Mouse (Mus musculus) midbrain, embryonic 15.5 days (tissue): ENCODE measurements around the gene Tomm7. TPM values are rescaled to one million over a fixed set of nuclear protein-coding genes. Genes with fewer than 3 reads are reported as not detected.
"Not testable (repeated sequence)": the region's sequence is repeated elsewhere in the genome, so short reads cannot be mapped to it uniquely, and the experiment has no call there.

Experiments
- ATAC-seq: fragments of 200-750 bp; cut with Nextera tagmentation; replicated peaks from 2 replicates; pipeline ENCODE4 v1.8.0; 2017; ENCODE audit warnings: moderate TSS enrichment
- H3K27ac ChIP-seq: fragments of 300-500 bp; sonication (generic); 2 replicates; pipeline ENCODE4 v1.5.1; 2015; ENCODE audit warnings: mild to moderate bottlenecking, inconsistent platforms
- H3K27me3 ChIP-seq: fragments of 300-500 bp; sonication (generic); replicated peaks from 2 replicates; pipeline ENCODE4 v1.6.1; 2015; ENCODE audit warnings: inconsistent platforms
- H3K36me3 ChIP-seq: fragments of 300-500 bp; sonication (generic); replicated peaks from 2 replicates; pipeline ENCODE4 v1.6.1; 2015; ENCODE audit warnings: inconsistent platforms
- H3K4me1 ChIP-seq: fragments of 300-500 bp; sonication (generic); 2 replicates; pipeline ENCODE4 v1.6.1; 2015; ENCODE audit warnings: inconsistent platforms
- H3K4me2 ChIP-seq: fragments of 300-500 bp; sonication (generic); 2 replicates; pipeline ENCODE4 v1.6.1; 2015; ENCODE audit warnings: inconsistent platforms, mild to moderate bottlenecking, moderate library complexity
- H3K4me3 ChIP-seq: fragments of 300-500 bp; sonication (generic); 2 replicates; pipeline ENCODE4 v1.5.1; 2015; ENCODE audit warnings: mild to moderate bottlenecking, inconsistent platforms
- H3K9ac ChIP-seq: fragments of 300-500 bp; sonication (generic); 2 replicates; pipeline ENCODE4 v1.6.1; 2015; ENCODE audit warnings: mild to moderate bottlenecking, inconsistent platforms
- H3K9me3 ChIP-seq: fragments of 300-500 bp; sonication (generic); 2 replicates; pipeline ENCODE4 v1.6.1; 2016; ENCODE audit warnings: inconsistent platforms
- WGBS: fragments of 180-500 bp; shearing (Covaris S2); methylation state at CpG from one replicate; pipeline ENCODE4 v1.1.7; 2015; ENCODE audit warnings: mixed read lengths; 5-methylcytosine and 5-hydroxymethylcytosine counted together
- polyA plus RNA-seq: library from polyadenylated mRNA; unstranded; fragments of >200 nt; fragmentation: Nextera tagmentation; extraction: Ambion mirVana; gene quantifications from 2 replicates; pipeline ENCODE4 v1.2.1, GENCODE M21; 2015

Tomm7 gene
- polyA plus RNA-seq, 1 experiment from 2014 or later, result 68.8 TPM

DNA sequence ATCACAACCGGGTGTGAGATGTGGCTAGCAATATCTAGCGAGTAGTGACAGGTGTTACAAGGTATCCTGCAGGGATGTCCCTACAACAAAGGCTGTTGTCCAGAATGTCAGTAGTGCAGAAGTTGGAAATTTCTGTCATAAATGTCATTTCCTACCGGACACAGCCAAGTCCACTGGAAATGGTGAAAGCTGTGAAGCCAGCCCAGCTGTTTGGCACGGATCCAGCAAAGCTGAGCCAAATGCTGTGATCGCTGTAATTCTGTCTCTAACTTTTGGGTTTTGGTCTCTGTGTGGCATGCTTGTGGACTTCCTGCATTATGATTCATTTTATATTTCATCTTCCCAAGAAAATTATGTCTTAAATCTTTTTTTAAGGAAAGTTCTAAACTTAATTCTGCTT, 18.3 kb upstream of the Tomm7 start:
- 84% methylated on average over 5 of the region's 5 CpGs for WGBS
- Histone ChIP-seq H3K4me2 (no peak overlapping the region), H3K4me1 (no peaks in the 10 kb centered on the region), H3K9me3 (no peaks in the 10 kb centered on the region), H3K4me3 (no peak overlapping the region), H3K27ac (no peak overlapping the region), H3K9ac (no peak overlapping the region), H3K27me3 (no peaks in the 10 kb centered on the region), H3K36me3 (no peaks in the 10 kb centered on the region)
- ATAC-seq, result no peak

DNA sequence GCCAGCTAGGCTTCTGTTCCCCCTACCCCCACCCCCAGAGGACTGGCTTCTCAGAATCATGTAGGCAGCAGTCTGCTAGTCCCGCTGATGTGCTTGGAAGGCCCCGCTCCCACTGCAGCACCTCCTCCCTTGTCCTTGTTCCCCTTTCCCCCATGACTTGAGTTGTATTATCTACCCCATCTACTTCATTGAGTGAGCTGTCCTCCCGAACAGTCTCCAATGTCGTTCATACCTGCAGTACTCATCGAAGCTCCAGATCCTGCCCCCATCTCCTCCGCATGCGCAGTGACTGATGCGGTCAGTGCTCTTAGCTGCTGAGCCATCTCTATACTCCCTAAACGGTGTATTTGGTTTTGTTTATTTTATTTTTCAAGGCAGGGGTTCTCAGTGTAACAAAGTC, 17.8 kb upstream of the Tomm7 start:
- Histone ChIP-seq H3K27ac (no peak overlapping the region), H3K4me1 (no peaks in the 10 kb centered on the region), H3K9ac (no peak overlapping the region), H3K9me3 (no peaks in the 10 kb centered on the region), H3K4me2 (no peak overlapping the region), H3K36me3 (no peaks in the 10 kb centered on the region), H3K4me3 (no peak overlapping the region), H3K27me3 (no peaks in the 10 kb centered on the region)
- 91% methylated on average over 9 of the region's 9 CpGs for WGBS
- ATAC-seq, result no peak

DNA sequence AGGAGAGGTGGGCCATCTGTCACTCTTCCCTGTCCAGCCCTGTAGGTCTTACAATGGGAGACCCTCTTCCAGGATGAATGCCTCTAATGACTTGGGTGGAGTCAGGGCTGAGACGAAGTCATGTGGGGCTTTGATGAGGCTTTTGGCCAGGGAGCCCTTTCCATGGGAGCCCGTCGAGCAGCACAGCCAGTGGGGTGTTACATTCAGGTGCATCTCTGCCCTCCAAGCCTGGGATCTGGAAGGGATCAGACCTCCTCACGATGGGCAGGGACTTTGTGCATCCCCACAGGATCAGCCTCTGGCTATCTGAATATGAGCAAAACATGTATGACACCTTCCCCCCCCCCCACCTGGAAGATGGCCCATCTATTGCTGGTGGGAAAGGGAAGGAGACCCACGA, 15.9 kb upstream of the Tomm7 start:
- H3K4me1 ChIP-seq, result no peaks in the 10 kb centered on the region
- H3K27me3 ChIP-seq, result no peaks in the 10 kb centered on the region
- H3K4me2 ChIP-seq, result no peak overlapping the region
- no peak overlapping the region for H3K4me3 ChIP-seq
- peaks cover 10% of the 10 kb centered on the region for H3K36me3 ChIP-seq
- H3K27ac ChIP-seq, result no peak overlapping the region
- H3K9ac ChIP-seq, result no peak overlapping the region
- no peak for ATAC-seq
- WGBS, result 80% methylated on average over 5 of the region's 5 CpGs
- H3K9me3 ChIP-seq, result no peaks in the 10 kb centered on the region

DNA sequence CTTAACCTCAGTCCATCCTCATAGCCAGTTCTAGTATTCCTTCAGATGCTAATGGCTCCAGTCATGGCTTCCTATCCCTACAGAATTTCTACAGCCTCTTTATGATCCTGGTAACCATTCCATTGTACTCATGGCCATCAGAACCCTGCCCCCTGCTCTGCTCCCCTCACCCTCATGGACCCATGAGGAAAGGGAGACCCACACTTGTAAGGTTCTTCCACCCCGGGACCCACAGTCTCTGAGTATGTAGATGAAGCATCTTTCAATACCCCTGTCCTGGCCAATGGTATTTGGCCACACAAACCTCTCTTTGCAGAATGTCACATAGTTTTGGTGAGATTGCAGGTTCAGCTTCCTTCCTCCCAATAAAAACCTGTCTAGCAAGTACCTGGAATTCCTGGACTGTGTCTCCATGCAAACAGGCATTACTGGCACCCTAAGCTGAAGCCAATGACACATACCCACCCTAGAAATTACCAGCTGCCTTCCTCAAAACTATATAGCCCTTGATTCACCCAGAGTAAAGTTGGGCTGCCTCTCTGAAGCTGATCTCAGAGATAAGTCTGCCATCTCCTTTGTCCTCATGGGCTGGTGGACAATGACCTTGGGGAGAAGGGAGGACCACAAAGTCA, 15.2 kb upstream of the Tomm7 start:
- WGBS, result 94% methylated on average over 1 of the region's 1 CpGs
- Histone ChIP-seq H3K27ac (no peak overlapping the region), H3K4me1 (no peaks in the 10 kb centered on the region), H3K9ac (no peak overlapping the region), H3K9me3 (no peaks in the 10 kb centered on the region), H3K36me3 (peaks cover 11% of the 10 kb centered on the region), H3K4me3 (no peak overlapping the region), H3K27me3 (no peaks in the 10 kb centered on the region), H3K4me2 (no peak overlapping the region)
- no peak for ATAC-seq

DNA sequence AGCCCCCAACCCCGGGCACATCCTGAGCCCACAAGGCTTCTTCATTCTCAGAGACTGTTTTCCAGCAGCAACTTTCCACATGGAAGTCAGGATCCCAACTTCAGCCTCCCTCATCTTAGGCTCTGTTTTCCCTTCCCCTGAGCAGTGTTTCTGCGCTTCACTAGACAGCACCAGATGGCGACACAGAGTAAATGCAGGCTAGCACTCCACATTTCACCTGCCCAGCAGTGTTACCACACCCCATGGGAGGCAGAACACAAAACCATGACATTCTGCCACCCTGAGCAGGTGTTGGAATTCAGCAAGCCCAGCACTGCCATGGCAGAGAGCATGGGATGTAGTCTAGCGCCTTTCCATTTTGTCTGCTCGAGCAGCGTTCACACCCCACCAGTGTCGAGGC, 14.7 kb upstream of the Tomm7 start:
- Histone ChIP-seq H3K9me3 (no peaks in the 10 kb centered on the region), H3K36me3 (peaks cover 11% of the 10 kb centered on the region), H3K4me3 (no peak overlapping the region), H3K27me3 (no peaks in the 10 kb centered on the region), H3K27ac (no peak overlapping the region), H3K9ac (no peak overlapping the region), H3K4me1 (no peaks in the 10 kb centered on the region), H3K4me2 (no peak overlapping the region)
- no peak for ATAC-seq
- WGBS, result 84% methylated on average over 7 of the region's 7 CpGs

DNA sequence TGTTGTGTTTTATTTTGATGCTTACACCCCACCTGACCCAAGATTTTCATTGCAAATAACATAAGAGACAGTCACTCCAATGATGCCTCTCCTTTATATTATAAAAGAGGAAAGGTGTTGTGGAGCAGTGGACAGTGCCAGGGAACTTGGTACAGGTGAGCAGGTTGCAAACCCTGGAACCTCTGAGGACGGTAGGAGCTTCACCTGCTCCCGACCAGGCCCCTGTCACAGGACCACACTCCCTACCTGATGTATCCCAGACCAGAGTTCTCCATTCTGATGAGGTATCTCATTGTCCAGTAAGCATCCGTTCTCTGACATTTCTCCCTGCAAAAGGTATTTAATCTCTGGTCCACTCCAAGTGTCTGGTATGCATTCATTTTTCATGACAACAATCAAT, 14.0 kb upstream of the Tomm7 start:
- peaks cover 14% of the 10 kb centered on the region for H3K36me3 ChIP-seq
- no peak overlapping the region for H3K9ac ChIP-seq
- H3K4me1 ChIP-seq, result no peaks in the 10 kb centered on the region
- 88% methylated on average over 3 of the region's 3 CpGs for WGBS
- no peaks in the 10 kb centered on the region for H3K27me3 ChIP-seq
- H3K4me3 ChIP-seq, result no peak overlapping the region
- H3K27ac ChIP-seq, result no peak overlapping the region
- H3K4me2 ChIP-seq, result no peak overlapping the region
- H3K9me3 ChIP-seq, result no peaks in the 10 kb centered on the region
- ATAC-seq, result no peak

DNA sequence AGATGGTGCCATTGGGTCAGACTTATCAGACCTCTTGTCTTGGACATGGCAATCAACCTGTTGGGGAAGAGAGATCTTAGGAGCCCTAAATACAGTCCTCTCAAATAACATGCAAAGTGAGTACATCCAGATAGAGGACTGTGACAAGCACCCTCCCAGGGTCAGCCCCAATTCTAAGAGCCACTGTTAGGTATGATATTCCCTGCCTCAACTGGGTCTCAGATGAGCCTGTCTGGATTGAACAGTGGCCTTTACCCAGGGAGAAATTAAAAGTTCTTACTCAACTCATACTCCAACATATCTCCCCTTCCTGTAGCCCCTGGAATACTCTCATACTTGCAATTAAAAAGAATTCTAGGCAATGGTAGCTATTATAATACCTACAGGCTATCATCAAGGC, 13.2 kb upstream of the Tomm7 start:
- Histone ChIP-seq H3K27ac (no peak overlapping the region), H3K4me2 (no peak overlapping the region), H3K27me3 (no peaks in the 10 kb centered on the region), H3K4me1 (no peaks in the 10 kb centered on the region), H3K36me3 (peaks cover 14% of the 10 kb centered on the region), H3K9me3 (no peaks in the 10 kb centered on the region), H3K9ac (no peak overlapping the region), H3K4me3 (no peak overlapping the region)
- no peak for ATAC-seq

DNA sequence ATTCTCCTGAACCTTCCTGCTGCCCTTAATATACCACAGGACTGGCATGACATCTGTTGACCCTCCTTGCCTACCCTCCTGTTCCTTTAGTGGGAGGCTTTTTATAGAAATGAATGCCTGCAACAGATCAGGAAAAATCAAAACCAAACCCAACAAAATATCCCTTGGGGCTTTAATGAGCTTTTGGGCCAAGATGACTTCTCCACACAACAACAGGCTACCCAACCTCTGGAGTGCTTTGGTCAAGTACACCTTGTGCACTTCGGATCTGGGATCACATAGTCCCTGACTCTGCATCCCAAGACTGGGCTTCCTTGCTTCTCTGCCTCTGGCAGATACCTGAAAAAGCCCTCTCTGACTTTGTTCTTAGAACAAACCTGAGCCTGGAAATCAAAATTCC, 12.2 kb upstream of the Tomm7 start:
- no peak for ATAC-seq
- WGBS, result 88% methylated on average over 1 of the region's 1 CpGs

DNA sequence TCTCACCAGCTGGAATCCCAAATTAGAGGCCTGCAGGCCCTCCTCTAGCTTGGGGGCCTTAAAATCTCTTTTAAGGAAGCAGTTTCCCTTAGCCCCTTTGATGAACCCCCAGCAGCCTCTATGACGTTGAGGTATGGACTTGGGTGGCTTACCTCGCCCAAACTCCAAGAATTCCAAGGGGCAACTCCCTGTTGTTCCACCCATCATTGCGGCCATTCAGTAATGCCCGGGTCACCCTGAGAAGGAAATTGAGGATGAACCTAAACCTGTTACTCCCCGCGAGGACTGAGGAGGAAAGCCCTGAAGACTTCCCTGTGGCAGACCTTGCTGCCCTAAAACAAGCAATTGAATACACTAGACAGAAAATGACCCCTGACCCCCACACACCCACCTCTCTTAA, 11.5 kb upstream of the Tomm7 start:
- peaks cover 14% of the 10 kb centered on the region for H3K36me3 ChIP-seq
- no peaks in the 10 kb centered on the region for H3K9me3 ChIP-seq
- H3K27ac ChIP-seq, result no peak overlapping the region
- no peaks in the 10 kb centered on the region for H3K27me3 ChIP-seq
- no peak overlapping the region for H3K4me2 ChIP-seq
- H3K9ac ChIP-seq, result no peak overlapping the region
- WGBS, result 97% methylated on average over 6 of the region's 6 CpGs
- no peak for ATAC-seq
- peaks cover 7% of the 10 kb centered on the region for H3K4me1 ChIP-seq
- H3K4me3 ChIP-seq, result no peak overlapping the region

More for the DNA sequence above, 12.2 kb upstream of the Tomm7 start:
- Histone ChIP-seq H3K4me1 (peaks cover 7% of the 10 kb centered on the region), H3K27ac (no peak overlapping the region), H3K4me2 (no peak overlapping the region), H3K4me3 (no peak overlapping the region), H3K9ac (no peak overlapping the region), H3K27me3 (no peaks in the 10 kb centered on the region), H3K36me3 (peaks cover 14% of the 10 kb centered on the region), H3K9me3 (no peaks in the 10 kb centered on the region)

DNA sequence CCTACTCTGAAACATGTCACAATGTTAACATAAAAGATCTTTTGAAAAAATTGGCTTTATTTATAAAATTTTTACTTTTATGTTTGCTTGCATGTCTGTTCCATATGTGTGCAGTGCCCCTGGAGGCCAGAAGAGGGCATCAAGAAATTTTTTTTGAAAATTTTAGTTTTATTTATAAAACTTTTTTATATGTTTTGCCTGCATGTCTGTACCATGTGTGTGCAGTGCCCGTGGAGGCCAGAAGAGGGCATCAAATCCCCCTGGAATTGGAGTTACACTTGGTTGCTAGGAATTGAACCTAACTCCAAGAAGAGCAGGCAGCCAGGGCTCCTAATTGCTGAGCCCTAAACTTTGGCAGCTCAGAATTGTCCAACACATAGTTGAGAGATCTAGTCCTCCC, 9.0 kb upstream of the Tomm7 start:
- not testable (repeated sequence) for ATAC-seq, H3K9me3 ChIP-seq, H3K4me1 ChIP-seq, H3K9ac ChIP-seq, H3K4me3 ChIP-seq, H3K27me3 ChIP-seq, H3K27ac ChIP-seq, H3K4me2 ChIP-seq
- WGBS, result 94% methylated on average over 1 of the region's 1 CpGs
- peaks cover 14% of the 10 kb centered on the region for H3K36me3 ChIP-seq

DNA sequence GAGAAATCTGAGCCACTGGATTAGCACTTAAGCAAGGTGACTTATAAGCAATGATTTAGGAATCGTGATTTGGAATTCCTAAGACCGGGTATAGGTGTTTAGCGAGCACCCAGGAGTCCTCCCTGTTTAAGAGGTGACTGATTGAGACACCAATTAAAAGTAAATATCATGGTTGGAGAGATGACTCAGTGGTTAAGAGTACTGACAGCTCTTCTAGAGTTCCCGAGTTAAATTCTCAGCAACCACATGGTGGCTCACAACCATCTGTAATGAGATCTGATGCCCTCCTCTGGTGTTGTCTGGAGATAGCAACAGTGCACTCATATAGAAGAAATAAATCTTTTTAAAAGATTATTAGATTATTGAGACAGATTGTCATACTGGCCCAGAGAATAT, 7.2 kb upstream of the Tomm7 start:
- peaks cover 14% of the 10 kb centered on the region for H3K36me3 ChIP-seq
- peak; percentile 35; the same call in 1 of the 2 replicates for ATAC-seq
- H3K27ac ChIP-seq, result peak overlapping the region; percentile 81

DNA sequence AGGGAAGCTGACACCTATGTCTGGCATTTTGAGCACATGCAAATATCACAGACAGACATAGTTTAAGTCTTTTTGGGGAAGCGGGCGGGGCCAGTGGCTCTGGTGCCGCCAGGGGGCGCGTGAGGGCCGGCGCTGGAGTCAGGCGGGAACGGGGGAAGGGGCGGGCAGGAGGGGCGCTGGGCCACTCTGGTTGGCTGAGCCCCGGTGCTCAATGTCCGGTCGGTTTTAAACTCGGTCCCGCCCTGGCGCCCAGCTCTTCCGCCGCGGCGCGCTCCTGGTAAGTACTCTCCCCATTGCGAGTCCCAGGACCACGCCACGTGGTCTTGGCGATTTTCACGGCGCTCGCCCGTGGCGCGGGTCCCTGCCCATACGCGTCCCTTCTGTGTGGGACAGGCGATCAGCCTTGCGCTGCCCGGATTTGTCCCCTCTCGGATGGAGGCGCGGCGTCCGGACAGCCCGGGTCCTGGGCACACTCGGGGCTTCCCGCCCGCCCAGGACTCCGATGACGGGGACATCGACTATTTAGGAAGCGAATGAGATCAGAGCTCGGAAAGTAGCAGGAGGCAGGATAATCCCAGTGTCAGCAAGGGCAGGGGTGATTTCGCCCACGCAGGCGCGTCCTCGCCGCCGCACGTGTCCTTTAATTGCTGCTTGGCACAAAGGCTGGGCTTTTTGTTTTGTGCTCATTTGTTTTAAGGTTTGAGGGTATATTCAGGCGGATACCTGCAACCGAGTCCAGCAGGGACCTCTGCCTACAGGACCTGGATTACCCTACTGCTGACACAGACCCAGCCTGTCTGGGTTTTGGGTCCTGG, 6.6 kb upstream of the Tomm7 start:
- whole genome bisulfite sequencing, result under 1% methylated on average over 61 of the region's 61 CpGs
- Histone ChIP-seq H3K4me1 (peaks cover 7% of the 10 kb centered on the region), H3K9ac (peak overlapping the region; percentile 79)

More for the DNA sequence above, 7.2 kb upstream of the Tomm7 start:
- H3K4me3 ChIP-seq, result peak overlapping the region; percentile 96
- H3K9ac ChIP-seq, result peak overlapping the region; percentile 79
- WGBS, result 9% methylated on average over 4 of the region's 4 CpGs
- H3K9me3 ChIP-seq, H3K4me1 ChIP-seq, H3K27me3 ChIP-seq: not testable (repeated sequence)
- H3K4me2 ChIP-seq, result peak overlapping the region; percentile 79

DNA sequence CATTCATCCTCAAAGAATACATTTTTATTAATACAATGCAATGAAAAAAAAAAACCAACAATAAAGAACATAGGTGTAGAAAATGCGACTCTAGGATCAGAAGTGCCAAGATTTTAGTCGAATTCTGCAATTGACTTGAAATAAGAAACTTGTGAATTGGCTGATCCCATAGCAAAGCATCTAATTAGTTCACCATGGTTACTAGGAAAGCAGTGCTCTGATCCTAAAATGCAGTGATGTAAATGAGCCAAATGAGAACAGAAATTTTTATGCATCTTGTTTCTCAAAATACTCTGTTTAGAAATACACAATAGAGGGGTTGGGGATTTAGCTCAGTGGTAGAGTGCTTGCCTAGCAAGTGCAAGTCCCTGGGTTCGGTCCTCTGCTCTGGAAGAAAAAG, 1.2 kb upstream of the Tomm7 start:
- Histone ChIP-seq H3K4me3 (peak overlapping the region; percentile 88; the same call in 1 of the 2 replicates), H3K36me3 (0 out of 2 replicates have a peak, but pooled peaks cover 3% of the 10 kb centered on the region), H3K4me1 (peaks cover 21% of the 10 kb centered on the region), H3K27ac (no peak overlapping the region), H3K27me3 (no peaks in the 10 kb centered on the region), H3K9me3 (no peaks in the 10 kb centered on the region), H3K9ac (no peak overlapping the region), H3K4me2 (peak overlapping the region; percentile 68; the same call in 1 of the 2 replicates)
- WGBS, result 80% methylated on average over 3 of the region's 3 CpGs
- ATAC-seq, result no peak

More for the DNA sequence above, 6.6 kb upstream of the Tomm7 start:
- Histone ChIP-seq H3K9me3 (no peaks in the 10 kb centered on the region), H3K4me2 (peak overlapping the region; percentile 79), H3K4me3 (peak overlapping the region; percentile 96), H3K27me3 (no peaks in the 10 kb centered on the region), H3K36me3 (peaks cover 9% of the 10 kb centered on the region; the same call in 1 of the 2 replicates), H3K27ac (peak overlapping the region; percentile 81)
- peak; percentile 97 for ATAC-seq
